Comparison of ENCODE assay signal across 8 mouse cellular contexts in the genomic region with DNA sequence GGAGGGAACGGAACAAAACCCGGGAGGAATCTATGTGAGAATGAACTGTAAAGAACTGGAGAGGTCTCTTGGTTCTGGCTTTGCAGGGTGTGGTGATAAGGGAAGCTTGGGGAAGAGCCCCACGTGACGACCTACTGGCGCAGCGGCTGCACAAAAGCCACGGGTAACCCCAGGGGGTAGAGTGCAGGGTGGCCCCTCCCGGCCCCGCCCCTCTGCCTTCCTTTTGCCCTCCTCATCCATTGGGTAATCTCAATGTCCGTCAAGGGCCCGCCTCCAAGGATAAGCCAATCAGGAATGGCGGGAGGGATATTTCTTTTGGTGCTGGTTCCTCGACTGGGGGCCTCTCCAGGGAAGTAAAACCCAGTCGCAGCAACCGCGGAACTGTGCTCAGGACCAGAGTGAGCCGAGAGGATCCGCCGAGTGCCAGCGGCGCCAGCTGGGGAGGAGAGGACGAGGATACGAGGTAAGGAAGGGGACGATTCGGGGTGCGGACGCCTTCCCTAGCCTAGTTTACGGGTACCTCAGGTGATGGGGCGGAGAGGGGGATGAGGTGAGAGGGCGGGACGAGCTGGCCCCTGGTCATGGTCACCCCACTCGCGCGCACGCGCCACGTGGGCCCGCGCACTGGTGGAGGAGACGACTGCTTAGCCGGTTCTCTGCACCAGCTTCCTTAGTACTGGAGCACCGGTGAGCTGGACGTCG. TPM values are rescaled to one million over a fixed set of nuclear protein-coding genes. Genes with fewer than 3 reads are reported as not detected.
A peak's percentile ranks its signal among the peaks of the same experiment; 100 is the strongest.
DNase-seq lines count a peak whose midpoint lies in the region; ATAC-seq and TF ChIP-seq lines count a peak whose summit lies in the region.

Pdp2 (plus strand) TSS at position 319 of the 702 bp plus-strand sequence.

- peak within 1 kb of the TSS; percentile 54 for H3K9ac ChIP-seq in embryonic facial prominence, embryonic 15.5 days
- peak within 1 kb of the TSS; percentile 73 for H3K9ac ChIP-seq in limb, embryonic 14.5 days (ENCODE audit: low read depth, low read length, severe bottlenecking)
- H3K9ac ChIP-seq in midbrain, postnatal 0 days (replicated peaks; ENCODE audit: low read length, poor library complexity, severe bottlenecking), result peak within 1 kb of the TSS; percentile 74

- ATAC-seq in embryonic facial prominence, embryonic 15.5 days (ENCODE audit: insufficient number of reproducible peaks, low FRiP score, low TSS enrichment, low read depth), result peak; percentile 98
- peak; percentile 97 for ATAC-seq in limb, embryonic 14.5 days (ENCODE audit: low FRiP score, low read depth)
- ATAC-seq in midbrain, postnatal 0 days (ENCODE audit: low FRiP score), result peak; percentile 94

- WGBS in bone marrow, adult 2 months, result under 1% methylated on average over 44 of the region's 44 CpGs
- WGBS in embryonic facial prominence, embryonic 15.5 days, result under 1% methylated on average over 44 of the region's 44 CpGs
- under 1% methylated on average over 38 of the region's 44 CpGs for WGBS in limb, embryonic 14.5 days
- WGBS in midbrain, postnatal 0 days, result under 1% methylated on average over 43 of the region's 44 CpGs

- H3K27me3 ChIP-seq in embryonic facial prominence, embryonic 15.5 days, result no peaks in the 10 kb centered on the region
- no peaks in the 10 kb centered on the region for H3K27me3 ChIP-seq in limb, embryonic 14.5 days (ENCODE audit: control insufficient read depth, insufficient read depth, low read length)
- H3K27me3 ChIP-seq in midbrain, postnatal 0 days (ENCODE audit: insufficient read depth, low read length), result no peaks in the 10 kb centered on the region

- no peaks in the 10 kb centered on the region for H3K4me1 ChIP-seq in bone marrow, adult 2 months (ENCODE audit: control insufficient read depth, insufficient read depth, low read length)
- peaks cover 15% of the 10 kb centered on the region for H3K4me1 ChIP-seq in embryonic facial prominence, embryonic 15.5 days
- H3K4me1 ChIP-seq in limb, embryonic 14.5 days (ENCODE audit: control insufficient read depth, insufficient read depth, low read length), result peaks cover 7% of the 10 kb centered on the region
- no peaks in the 10 kb centered on the region for H3K4me1 ChIP-seq in midbrain, postnatal 0 days (ENCODE audit: insufficient read depth, low read length)

- no peak for TF ChIP-seq CTCF in bone marrow, adult 2 months (IDR thresholded peaks at IDR 0.05; ENCODE audit: control insufficient read depth, insufficient read depth, low read length)
- TF ChIP-seq CTCF in midbrain, postnatal 0 days (IDR thresholded peaks at IDR 0.05), result no peak

- H3K36me3 ChIP-seq in embryonic facial prominence, embryonic 15.5 days, result peaks cover 20% of the 10 kb centered on the region
- peaks cover 27% of the 10 kb centered on the region for H3K36me3 ChIP-seq in limb, embryonic 14.5 days (ENCODE audit: control insufficient read depth, insufficient read depth, low read length)
- peaks cover 14% of the 10 kb centered on the region for H3K36me3 ChIP-seq in midbrain, postnatal 0 days (ENCODE audit: insufficient read depth, low read length)

- peak within 1 kb of the TSS; percentile 83 for H3K4me2 ChIP-seq in embryonic facial prominence, embryonic 15.5 days (replicated peaks)
- H3K4me2 ChIP-seq in limb, embryonic 14.5 days (replicated peaks; ENCODE audit: low read depth, low read length, severe bottlenecking), result peak within 1 kb of the TSS; percentile 85
- H3K4me2 ChIP-seq in midbrain, postnatal 0 days (ENCODE audit: low read depth, low read length, poor library complexity, severe bottlenecking), result peak within 1 kb of the TSS; percentile 79

- H3K9me3 ChIP-seq in embryonic facial prominence, embryonic 15.5 days (replicated peaks), result no peaks in the 10 kb centered on the region
- no peaks in the 10 kb centered on the region for H3K9me3 ChIP-seq in limb, embryonic 14.5 days (ENCODE audit: control insufficient read depth, low read length)
- H3K9me3 ChIP-seq in midbrain, postnatal 0 days (ENCODE audit: low read length), result no peaks in the 10 kb centered on the region

- peak; percentile 76; the same call in 1 of the 2 replicates for TF ChIP-seq POLR2A in bone marrow, adult 2 months (IDR thresholded peaks at IDR 0.05; ENCODE audit: borderline replicate concordance, control insufficient read depth, low read depth, low read length)
- 0 out of 2 replicates have a peak, but pooled peaks have one; percentile 9 for TF ChIP-seq POLR2A in limb, embryonic 14.5 days (IDR thresholded peaks at IDR 0.05; ENCODE audit: borderline replicate concordance, extremely low read depth, insufficient read depth, insufficient read length)

- DNase-seq in 416B (ENCODE audit: low read depth), result peak; percentile 98
- peak; percentile 95 for DNase-seq in heart, adult 8-10 months (ENCODE audit: low spot score)
- DNase-seq in kidney, adult 9 months, result peak; percentile 97
- DNase-seq in limb, embryonic 14.5 days (ENCODE audit: low spot score), result peak; percentile 94
- peak; percentile 94 for DNase-seq in midbrain, postnatal 0 days (ENCODE audit: low spot score)
- DNase-seq in spleen, postnatal 14 days (ENCODE audit: low spot score in 2 of 2), result peak; percentile 76 to 78

- peak within 1 kb of the TSS; percentile 74 for H3K4me3 ChIP-seq in bone marrow, adult 2 months (replicated peaks; ENCODE audit: control insufficient read depth, low read depth, low read length)
- peak within 1 kb of the TSS; percentile 73 for H3K4me3 ChIP-seq in embryonic facial prominence, embryonic 15.5 days (replicated peaks)
- peak within 1 kb of the TSS; percentile 73 for H3K4me3 ChIP-seq in limb, embryonic 14.5 days (replicated peaks; ENCODE audit: low read length)
- H3K4me3 ChIP-seq in midbrain, postnatal 0 days (ENCODE audit: low read depth, low read length), result peak within 1 kb of the TSS; percentile 69

- peak within 1 kb of the TSS; percentile 56 for H3K27ac ChIP-seq in bone marrow, adult 2 months (ENCODE audit: control insufficient read depth, insufficient read depth, low read depth, low read length, poor library complexity)
- H3K27ac ChIP-seq in embryonic facial prominence, embryonic 15.5 days (replicated peaks), result peak within 1 kb of the TSS; percentile 86
- peak within 1 kb of the TSS; percentile 83 for H3K27ac ChIP-seq in limb, embryonic 14.5 days (replicated peaks; ENCODE audit: low read depth, low read length)
- H3K27ac ChIP-seq in midbrain, postnatal 0 days (ENCODE audit: low read depth, low read length), result peak within 1 kb of the TSS; percentile 70

RNA-seq across cellular contexts. Expression of gene Pdp2, which starts in this region (rescaled TPM):
- 2.5 and 2.6 TPM in 2 replicates for polyA plus RNA-seq in bone marrow, adult 2 months (2011; ENCODE audit: insufficient read depth, insufficient read length, low replicate concordance, missing spikeins)
- 9.0 and 9.3 TPM in 2 replicates for polyA plus RNA-seq in embryonic facial prominence, embryonic 15.5 days (2015; fragmentation: Nextera tagmentation; extraction: Ambion mirVana)
- total RNA-seq in heart, adult 8-10 months (2022), result 10 to 100 TPM; 24.1 to 44.1 (median 34.9) TPM
- 4.9 and 5.0 TPM in 2 replicates for polyA plus RNA-seq in limb, embryonic 14.5 days (2012; rRNA removed)
- 9.3 and 9.7 TPM in 2 replicates for polyA plus RNA-seq in limb, embryonic 14.5 days (2014; fragmentation: Nextera tagmentation; extraction: Ambion mirVana)
- 12.1 and 16.0 TPM in 2 replicates for total RNA-seq in midbrain, postnatal 0 days (2014; rRNA removed)
- polyA plus RNA-seq in midbrain, postnatal 0 days (2015; fragmentation: Nextera tagmentation; extraction: Ambion mirVana), result 16.9 and 18.0 TPM in 2 replicates

Comparison
In these comparisons a context has a peak if more than half of its experiments do, and no peak if none do; other contexts are left out.
1. Peak in every context shown above with its lines: DNase-seq, ATAC-seq, H3K4me3 ChIP-seq and H3K27ac ChIP-seq.